ENCODE assay signal across 13 mouse cellular contexts in the genomic region with DNA sequence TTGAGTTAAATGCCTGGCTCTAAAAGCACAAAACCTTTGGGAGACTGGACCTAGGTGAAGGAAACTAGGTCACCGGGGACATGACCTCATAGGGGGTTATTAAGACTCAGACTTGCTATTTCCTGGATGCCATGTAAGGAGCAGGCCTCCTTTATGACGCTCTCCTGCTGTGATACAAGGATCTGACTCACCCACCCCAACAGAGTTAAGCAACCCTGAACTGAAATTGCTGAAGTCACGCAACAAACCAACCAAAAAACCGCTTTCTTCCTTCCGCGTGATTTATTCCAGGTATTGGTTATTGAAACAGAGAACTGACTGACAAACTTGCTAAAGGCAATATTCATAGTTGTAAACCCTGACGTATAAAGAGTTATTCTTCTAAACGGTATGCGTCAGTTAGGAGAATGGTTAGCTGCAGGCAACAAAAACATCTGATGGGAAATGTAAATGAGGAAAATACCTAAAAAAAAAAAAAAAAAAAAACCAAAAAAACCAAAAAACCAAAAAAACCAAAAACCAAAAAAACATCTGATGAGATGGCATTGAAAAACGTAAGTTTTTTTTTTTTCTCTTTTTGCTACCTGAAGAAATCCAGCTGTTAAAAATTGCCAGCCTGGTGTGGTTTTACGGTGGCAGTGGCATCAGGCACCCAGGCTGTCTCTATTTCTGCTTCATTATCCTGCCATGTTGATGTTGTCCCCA.
A peak's percentile ranks its signal among the peaks of the same experiment; 100 is the strongest.
DNase-seq lines count a peak whose midpoint lies in the region; ATAC-seq and TF ChIP-seq lines count a peak whose summit lies in the region.
"Had no signal": no experiment of that assay in that cellular context is flagged by ENCODE, and none has a peak within 500 bp of the region (broad histone marks: within the 10 kb centered on the region; RNA-seq: fewer than 3 reads in every experiment).

No protein-coding gene starts in this region.

- H3K36me3 ChIP-seq in CH12.LX (replicated peaks in 1 of 2; ENCODE audit: control insufficient read depth in 1 of 2, insufficient read depth in 1 of 2, low read length in 1 of 2) (no peaks in the 10 kb centered on the region), myocyte (ENCODE audit: control insufficient read depth, insufficient read depth) (no peaks in the 10 kb centered on the region)
- H3K36me3 ChIP-seq in forebrain, embryonic 15.5 days = no peaks in the 10 kb centered on the region
- H3K36me3 ChIP-seq: hindbrain, embryonic 12.5 days; lung, embryonic 15.5 days; midbrain, embryonic 10.5 days; stomach, embryonic 15.5 days had no signal

- H3K27me3 ChIP-seq in CH12.LX (replicated peaks) (no peaks in the 10 kb centered on the region), myocyte (ENCODE audit: control insufficient read depth, insufficient read depth, insufficient read length) (no peaks in the 10 kb centered on the region)
- H3K27me3 ChIP-seq in forebrain, embryonic 15.5 days = no peaks in the 10 kb centered on the region
- H3K27me3 ChIP-seq: hindbrain, embryonic 12.5 days; lung, embryonic 15.5 days; stomach, embryonic 15.5 days had no signal

- intact Hi-C loops in heart, postnatal 14 days (cut with DNase I) = loop anchor here (1.0 to 10.0 kb wide), 3 partner anchors 87 to 381 kb away; no protein-coding TSS in a partner anchor

- peak; percentile 68 for DNase-seq in heart, adult 11 months
- no peak for DNase-seq in heart, postnatal 14 days
- peak; percentile 71 for DNase-seq in CH12.LX (ENCODE audit: extremely low read depth)
- DNase-seq in c-Kit-positive CD71-negative TER-119-negative erythroid progenitor cells, embryonic 14.5 days (ENCODE audit: low read depth) = peak; percentile 43
- DNase-seq in B cell, adult 2 months = no peak
- DNase-seq in embryo, embryonic 9.5 days (ENCODE audit: extremely low spot score) = no peak
- DNase-seq: liver had no signal

- no peak for TF ChIP-seq POLR2A in CH12.LX (IDR thresholded peaks at IDR 0.05; ENCODE audit: low read depth, low read length)
- no peak for TF ChIP-seq POLR2A in myocyte (IDR thresholded peaks at IDR 0.05; ENCODE audit: insufficient read length, low read depth)

- H3K9ac ChIP-seq in CH12.LX (ENCODE audit: insufficient read depth, low read depth) = 0 out of 2 replicates have a peak overlapping the region, but pooled peaks have one; percentile 13
- no peak overlapping the region for H3K9ac ChIP-seq in forebrain, embryonic 15.5 days (replicated peaks)
- H3K9ac ChIP-seq: stomach, embryonic 15.5 days had no signal

- H3K4me3 ChIP-seq in CH12.LX (replicated peaks in 1 of 3; ENCODE audit: low read depth in 2 of 3, low read length in 2 of 3, poor library complexity in 1 of 3) (no peak overlapping the region), myocyte (peak overlapping the region; percentile 21)
- no peak overlapping the region for H3K4me3 ChIP-seq in forebrain, embryonic 15.5 days

- no peak for ATAC-seq in forebrain, embryonic 15.5 days (replicated peaks)

- no peak for TF ChIP-seq CTCF in CH12.LX (conservative IDR thresholded peaks at IDR 0.05 in 1 of 2, IDR thresholded peaks at IDR 0.05 in 1 of 2; ENCODE audit: low read depth in 2 of 2, low read length in 2 of 2)

- H3K27ac ChIP-seq in CH12.LX (ENCODE audit: insufficient read depth, low read depth) = no peak overlapping the region
- no peak overlapping the region for H3K27ac ChIP-seq in forebrain, embryonic 15.5 days (replicated peaks)

- 82% methylated on average over 11 of the region's 11 CpGs for WGBS in forebrain, embryonic 15.5 days

- dilution Hi-C loops in CH12.LX (cut with MboI; ENCODE audit: extremely low pct_ligation_motif_present, extremely low pct_unique_long_range_greater_than_20kb, low sequenced_read_pairs) = no loop called here

- no peaks in the 10 kb centered on the region for H3K9me3 ChIP-seq in CH12.LX (replicated peaks; ENCODE audit: low read length)
- no peaks in the 10 kb centered on the region for H3K9me3 ChIP-seq in forebrain, embryonic 15.5 days
- H3K9me3 ChIP-seq: hindbrain, embryonic 12.5 days; lung, embryonic 15.5 days; midbrain, embryonic 10.5 days; stomach, embryonic 15.5 days had no signal

- TF ChIP-seq RAD21 in CH12.LX (IDR thresholded peaks at IDR 0.05; ENCODE audit: low read depth, low read length) = no peak

- in situ Hi-C loops in CH12.LX (cut with MboI; ENCODE audit: low pct_ligation_motif_present, low pct_unique_long_range_greater_than_20kb, low sequenced_read_pairs) = no loop called here

- peaks cover 11 to 22% of the 10 kb centered on the region in 2 experiments for H3K4me1 ChIP-seq in CH12.LX (ENCODE audit: control insufficient read depth in 1 of 2, insufficient read depth in 2 of 2)
- H3K4me1 ChIP-seq in forebrain, embryonic 15.5 days = no peaks in the 10 kb centered on the region
- H3K4me1 ChIP-seq: hindbrain, embryonic 12.5 days; stomach, embryonic 15.5 days had no signal

- H3K4me2 ChIP-seq in CH12.LX (ENCODE audit: insufficient read depth, low read depth, poor library complexity, severe bottlenecking) = peak overlapping the region; percentile 37; the same call in 1 of the 2 replicates
- peak overlapping the region; percentile 92 for H3K4me2 ChIP-seq in myocyte (ENCODE audit: low read depth)
- H3K4me2 ChIP-seq in forebrain, embryonic 15.5 days (replicated peaks) = no peak overlapping the region

- no peak overlapping the region for H3ac ChIP-seq in myocyte (ENCODE audit: control insufficient read depth, insufficient read length)

- TF ChIP-seq EP300 in CH12.LX (IDR thresholded peaks at IDR 0.05; ENCODE audit: low read length) = peak; percentile 14; the same call in 1 of the 2 replicates

- H3K79me2 ChIP-seq in CH12.LX (replicated peaks; ENCODE audit: control insufficient read depth, extremely low read depth, insufficient read depth, poor library complexity, severe bottlenecking) (no peaks in the 10 kb centered on the region), myocyte (ENCODE audit: control insufficient read depth, insufficient read depth) (no peaks in the 10 kb centered on the region)

TF ChIP-seq in CH12.LX, 34 proteins besides CTCF, POLR2A, EP300 and RAD21:
- TF ChIP-seq ELF1 (IDR thresholded peaks at IDR 0.05; ENCODE audit: low read depth, low read length) = 0 out of 2 replicates have a peak, but pooled peaks have one; percentile 31
- no peak for TF ChIP-seq MEF2A (IDR thresholded peaks at IDR 0.05; ENCODE audit: borderline replicate concordance, low read depth, low read length)
- TF ChIP-seq ETS1 (conservative IDR thresholded peaks at IDR 0.05; ENCODE audit: low read depth, low read length) = peak; percentile 74
- peak; percentile 89 for TF ChIP-seq ZNF384 (IDR thresholded peaks at IDR 0.05; ENCODE audit: low read depth, low read length)
- peak; percentile 79 for TF ChIP-seq BHLHE40 (IDR thresholded peaks at IDR 0.05; ENCODE audit: low read depth, low read length)

TF ChIP-seq in myocyte, 11 proteins besides CTCF, POLR2A, EP300 and RAD21:
- TF ChIP-seq CEBPB (IDR thresholded peaks at IDR 0.05; ENCODE audit: insufficient read depth, poor library complexity, severe bottlenecking) (peak; percentile 89), USF1 (IDR thresholded peaks at IDR 0.05; ENCODE audit: low read depth) (no peak)

Comparison
In these comparisons a context has a peak if more than half of its experiments do, and no peak if none do; other contexts are left out.
1. DNase-seq: peak in heart, adult 11 months (single experiment), CH12.LX (single experiment) and c-Kit-positive CD71-negative TER-119-negative erythroid progenitor cells, embryonic 14.5 days (single experiment); none in heart, postnatal 14 days (0 of 2), B cell, adult 2 months (0 of 2) and embryo, embryonic 9.5 days (single experiment).